Mouse (Mus musculus): ENCODE measurements around the gene B2m. TPM values are rescaled to one million over a fixed set of nuclear protein-coding genes. Genes with fewer than 3 reads are reported as not detected.

Gene B2m
- polyA plus RNA-seq, 1 experiment from 2014 or later: 117 TPM

DNA sequence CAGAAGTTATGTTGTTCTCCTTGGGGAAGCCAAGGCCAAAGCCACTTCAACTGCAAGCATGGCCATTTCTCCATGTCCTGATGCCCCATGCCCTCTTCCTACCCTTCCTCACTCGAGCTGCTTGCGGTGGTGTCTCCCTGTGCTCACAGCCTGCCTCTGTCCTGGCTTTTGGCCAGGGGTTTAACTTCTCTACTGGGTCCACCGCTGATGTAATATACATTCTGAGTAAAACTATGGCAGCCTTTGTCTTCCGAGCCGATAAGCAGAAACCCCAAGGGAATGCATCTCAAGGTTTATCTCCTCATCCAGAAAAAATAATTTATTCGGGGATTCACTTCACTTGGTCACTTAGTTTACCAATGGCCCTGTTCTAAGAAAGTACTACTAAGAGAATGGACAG lies 799 bp upstream of the B2m start:
- H3K9me3 ChIP-seq (ENCODE audit: control insufficient read depth, low read length): no peaks in the 10 kb centered on the region
- no peak overlapping the region for H3K27ac ChIP-seq (ENCODE audit: low read depth, low read length)
- H3K4me3 ChIP-seq (ENCODE audit: low read depth, low read length): no peak overlapping the region
- no peaks in the 10 kb centered on the region for H3K27me3 ChIP-seq (ENCODE audit: control insufficient read depth, insufficient read depth, low read length)
- H3K4me1 ChIP-seq (ENCODE audit: control insufficient read depth, insufficient read depth, low read length): no peaks in the 10 kb centered on the region
- ATAC-seq (ENCODE audit: insufficient read depth, low FRiP score, low TSS enrichment) (no peak), DNase-seq (ENCODE audit: low spot score) (no peak)
- H3K9ac ChIP-seq (ENCODE audit: low read length): no peak overlapping the region
- H3K4me2 ChIP-seq (ENCODE audit: low read depth): no peak overlapping the region
- no peaks in the 10 kb centered on the region for H3K36me3 ChIP-seq (ENCODE audit: control insufficient read depth, insufficient read depth, low read length)
- 85% methylated on average over 6 of the region's 6 CpGs for WGBS

DNA sequence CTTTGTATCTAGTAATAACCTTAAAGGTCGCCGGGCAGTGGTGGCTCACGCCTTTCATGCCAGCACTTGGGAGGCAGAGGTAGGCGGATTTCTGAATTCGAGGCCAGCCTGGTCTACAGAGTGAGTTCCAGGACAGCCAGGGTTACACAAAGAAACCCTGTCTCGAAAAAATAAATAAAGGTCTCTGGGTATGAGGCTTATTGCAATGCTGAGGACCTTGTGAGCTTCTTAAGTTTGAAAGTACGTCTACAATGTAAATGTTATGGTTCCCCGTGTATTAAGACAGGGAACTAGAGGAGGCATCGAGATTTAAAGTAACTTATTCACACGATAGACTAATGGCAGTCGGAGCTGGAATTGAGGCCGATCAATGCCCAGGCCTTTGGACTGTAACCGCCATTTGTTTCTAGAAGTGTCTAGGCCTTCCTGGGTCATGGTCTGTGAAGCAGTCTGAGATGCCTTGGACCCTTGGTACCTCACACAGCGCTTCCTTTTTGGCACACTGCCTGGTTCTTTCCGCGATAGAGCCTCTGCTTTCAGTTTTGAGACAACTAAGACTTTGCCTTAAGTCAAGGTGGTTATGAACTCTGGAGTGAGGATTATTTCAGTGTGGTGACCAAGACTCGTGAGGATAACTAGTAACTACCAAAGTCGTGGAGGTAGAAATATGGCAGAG lies 894 bp downstream of the B2m start:
- no peak for ATAC-seq (ENCODE audit: insufficient read depth, low FRiP score, low TSS enrichment)
- no peaks in the 10 kb centered on the region for H3K36me3 ChIP-seq (ENCODE audit: control insufficient read depth, insufficient read depth, low read length)

GRCm38 (mm10) chr2:122149316-122149715 lies 1.8 kb downstream of the B2m start:
- no peak overlapping the region for H3K9ac ChIP-seq (ENCODE audit: low read length)
- WGBS: 95% methylated on average over 6 of the region's 6 CpGs
- ATAC-seq (ENCODE audit: insufficient read depth, low FRiP score, low TSS enrichment) (no peak), DNase-seq (ENCODE audit: low spot score) (no peak)
- H3K36me3 ChIP-seq (ENCODE audit: control insufficient read depth, insufficient read depth, low read length): no peaks in the 10 kb centered on the region
- no peak overlapping the region for H3K27ac ChIP-seq (ENCODE audit: low read depth, low read length)
- H3K27me3 ChIP-seq (ENCODE audit: control insufficient read depth, insufficient read depth, low read length): no peaks in the 10 kb centered on the region
- no peak overlapping the region for H3K4me3 ChIP-seq (ENCODE audit: low read depth, low read length)
- no peaks in the 10 kb centered on the region for H3K4me1 ChIP-seq (ENCODE audit: control insufficient read depth, insufficient read depth, low read length)
- no peaks in the 10 kb centered on the region for H3K9me3 ChIP-seq (ENCODE audit: control insufficient read depth, low read length)
- H3K4me2 ChIP-seq (ENCODE audit: low read depth): no peak overlapping the region

More for the DNA sequence above, 894 bp downstream of the B2m start:
- 35% methylated on average over 18 of the region's 18 CpGs for WGBS
- no peaks in the 10 kb centered on the region for H3K9me3 ChIP-seq (ENCODE audit: control insufficient read depth, low read length)
- H3K27ac ChIP-seq (ENCODE audit: low read depth, low read length): no peak overlapping the region
- H3K9ac ChIP-seq (ENCODE audit: low read length): peak overlapping the region; percentile 73
- peak overlapping the region; percentile 67 for H3K4me2 ChIP-seq (ENCODE audit: low read depth)
- H3K4me1 ChIP-seq (ENCODE audit: control insufficient read depth, insufficient read depth, low read length): no peaks in the 10 kb centered on the region
- DNase-seq (ENCODE audit: low spot score): peak; percentile 25
- no peaks in the 10 kb centered on the region for H3K27me3 ChIP-seq (ENCODE audit: control insufficient read depth, insufficient read depth, low read length)
- H3K4me3 ChIP-seq (ENCODE audit: low read depth, low read length): peak overlapping the region; percentile 60

DNA sequence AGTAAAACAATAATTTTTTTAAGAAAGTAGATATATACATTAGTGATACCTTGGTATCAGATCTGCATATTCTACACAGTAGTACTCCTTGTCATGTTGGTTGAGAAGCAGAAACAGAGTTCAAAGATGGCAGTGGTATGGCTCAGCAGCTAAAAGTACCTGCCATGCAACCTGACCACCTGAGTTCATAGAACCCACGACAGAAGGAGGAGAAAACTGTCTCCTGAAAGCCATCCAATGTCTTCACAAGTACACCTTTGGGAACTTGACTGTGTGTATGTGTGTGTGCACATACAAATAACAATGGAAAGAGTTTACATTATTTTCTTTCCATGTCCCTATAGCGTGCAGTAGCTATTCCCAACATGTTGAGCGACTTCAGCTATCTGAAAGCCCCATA lies 2.2 kb downstream of the B2m start:
- no peak for DNase-seq (ENCODE audit: low spot score)
- no peak for ATAC-seq (ENCODE audit: insufficient read depth, low FRiP score, low TSS enrichment)
- no peaks in the 10 kb centered on the region for H3K27me3 ChIP-seq (ENCODE audit: control insufficient read depth, insufficient read depth, low read length)
- no peaks in the 10 kb centered on the region for H3K4me1 ChIP-seq (ENCODE audit: control insufficient read depth, insufficient read depth, low read length)
- no peak overlapping the region for H3K9ac ChIP-seq (ENCODE audit: low read length)
- no peaks in the 10 kb centered on the region for H3K9me3 ChIP-seq (ENCODE audit: control insufficient read depth, low read length)
- no peaks in the 10 kb centered on the region for H3K36me3 ChIP-seq (ENCODE audit: control insufficient read depth, insufficient read depth, low read length)
- H3K4me2 ChIP-seq (ENCODE audit: low read depth): no peak overlapping the region
- 88% methylated on average over 3 of the region's 3 CpGs for WGBS
- H3K4me3 ChIP-seq (ENCODE audit: low read depth, low read length): no peak overlapping the region
- H3K27ac ChIP-seq (ENCODE audit: low read depth, low read length): no peak overlapping the region

DNA sequence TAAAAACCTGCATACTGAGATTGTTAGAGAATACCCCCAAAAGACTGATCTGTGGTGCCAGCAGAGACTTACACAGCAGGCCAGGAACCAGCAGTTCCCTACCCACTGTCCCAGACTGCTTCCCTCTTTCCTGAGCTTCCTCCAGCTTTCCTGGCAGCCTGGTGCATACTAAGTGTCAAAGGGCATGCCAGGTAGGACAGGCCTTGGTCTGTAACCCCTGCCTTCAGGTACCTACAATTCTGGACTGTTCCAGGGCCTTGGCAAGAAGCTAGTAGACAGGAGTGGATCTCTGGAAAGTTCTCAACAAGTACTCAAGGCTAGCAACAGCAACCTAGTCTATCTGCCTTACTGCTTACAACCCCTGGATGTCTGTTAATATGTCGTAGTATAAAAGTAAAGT lies 3.7 kb downstream of the B2m start:
- no peaks in the 10 kb centered on the region for H3K9me3 ChIP-seq (ENCODE audit: control insufficient read depth, low read length)
- 94% methylated on average over 1 of the region's 1 CpGs for WGBS
- no peak overlapping the region for H3K27ac ChIP-seq (ENCODE audit: low read depth, low read length)

GRCm38 (mm10) chr2:122152850-122153249 lies 5.4 kb downstream of the B2m start:
- Histone ChIP-seq H3K27me3 (ENCODE audit: control insufficient read depth, insufficient read depth, low read length) (no peaks in the 10 kb centered on the region), H3K4me2 (ENCODE audit: low read depth) (no peak overlapping the region), H3K36me3 (ENCODE audit: control insufficient read depth, insufficient read depth, low read length) (no peaks in the 10 kb centered on the region), H3K4me3 (ENCODE audit: low read depth, low read length) (no peak overlapping the region), H3K9me3 (ENCODE audit: control insufficient read depth, low read length) (no peaks in the 10 kb centered on the region), H3K27ac (ENCODE audit: low read depth, low read length) (no peak overlapping the region), H3K4me1 (ENCODE audit: control insufficient read depth, insufficient read depth, low read length) (no peaks in the 10 kb centered on the region), H3K9ac (ENCODE audit: low read length) (no peak overlapping the region)
- ATAC-seq (ENCODE audit: insufficient read depth, low FRiP score, low TSS enrichment) (no peak), DNase-seq (ENCODE audit: low spot score) (no peak)
- WGBS: 88% methylated on average over 3 of the region's 3 CpGs

More for the DNA sequence above, 3.7 kb downstream of the B2m start:
- H3K27me3 ChIP-seq (ENCODE audit: control insufficient read depth, insufficient read depth, low read length): no peaks in the 10 kb centered on the region
- no peaks in the 10 kb centered on the region for H3K4me1 ChIP-seq (ENCODE audit: control insufficient read depth, insufficient read depth, low read length)
- H3K36me3 ChIP-seq (ENCODE audit: control insufficient read depth, insufficient read depth, low read length): no peaks in the 10 kb centered on the region
- H3K9ac ChIP-seq (ENCODE audit: low read length): no peak overlapping the region
- DNase-seq (ENCODE audit: low spot score) (no peak), ATAC-seq (ENCODE audit: insufficient read depth, low FRiP score, low TSS enrichment) (no peak)
- H3K4me3 ChIP-seq (ENCODE audit: low read depth, low read length): no peak overlapping the region
- H3K4me2 ChIP-seq (ENCODE audit: low read depth): no peak overlapping the region

- DNase-seq (ENCODE audit: low spot score) (no peak), ATAC-seq (ENCODE audit: insufficient read depth, low FRiP score, low TSS enrichment) (no peak)
- Histone ChIP-seq H3K27ac (ENCODE audit: low read depth, low read length) (no peak overlapping the region), H3K4me2 (ENCODE audit: low read depth) (no peak overlapping the region), H3K36me3 (ENCODE audit: control insufficient read depth, insufficient read depth, low read length) (no peaks in the 10 kb centered on the region), H3K4me1 (ENCODE audit: control insufficient read depth, insufficient read depth, low read length) (no peaks in the 10 kb centered on the region), H3K27me3 (ENCODE audit: control insufficient read depth, insufficient read depth, low read length) (no peaks in the 10 kb centered on the region), H3K9ac (ENCODE audit: low read length) (no peak overlapping the region), H3K4me3 (ENCODE audit: low read depth, low read length) (no peak overlapping the region), H3K9me3 (ENCODE audit: control insufficient read depth, low read length) (no peaks in the 10 kb centered on the region)
- 87% methylated on average over 6 of the region's 7 CpGs for WGBS
Observed at GRCm38 (mm10) chr2:122153681-122154365, 6.3 kb downstream of the B2m start.

- no peaks in the 10 kb centered on the region for H3K9me3 ChIP-seq (ENCODE audit: control insufficient read depth, low read length)
- no peak overlapping the region for H3K27ac ChIP-seq (ENCODE audit: low read depth, low read length)
- no peak overlapping the region for H3K9ac ChIP-seq (ENCODE audit: low read length)
- ATAC-seq (ENCODE audit: insufficient read depth, low FRiP score, low TSS enrichment) (no peak), DNase-seq (ENCODE audit: low spot score) (no peak)
- no peaks in the 10 kb centered on the region for H3K4me1 ChIP-seq (ENCODE audit: control insufficient read depth, insufficient read depth, low read length)
- no peak overlapping the region for H3K4me3 ChIP-seq (ENCODE audit: low read depth, low read length)
- 94% methylated on average over 2 of the region's 2 CpGs for WGBS
- H3K27me3 ChIP-seq (ENCODE audit: control insufficient read depth, insufficient read depth, low read length): no peaks in the 10 kb centered on the region
- no peaks in the 10 kb centered on the region for H3K36me3 ChIP-seq (ENCODE audit: control insufficient read depth, insufficient read depth, low read length)
- no peak overlapping the region for H3K4me2 ChIP-seq (ENCODE audit: low read depth)
Observed at GRCm38 (mm10) chr2:122154479-122154878, 7.0 kb downstream of the B2m start.

DNA sequence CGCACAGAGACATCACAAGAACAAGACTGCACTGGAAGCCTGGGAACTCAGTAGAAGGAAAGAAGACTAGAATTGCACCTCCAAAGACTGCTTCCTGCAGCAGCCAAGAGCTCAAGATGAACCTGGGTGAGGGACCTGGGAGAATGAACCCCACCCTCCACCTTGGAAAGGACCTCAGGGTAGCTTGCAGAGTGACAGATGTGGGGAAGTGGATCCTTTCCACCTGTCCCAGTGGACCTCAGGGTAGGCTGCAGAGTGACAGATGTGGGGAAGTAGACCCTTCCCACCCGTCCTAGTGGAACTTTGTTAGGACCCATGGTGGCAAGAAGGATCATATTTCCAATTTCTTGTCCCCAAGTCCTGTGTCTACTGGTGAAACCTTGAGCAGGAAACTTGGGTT lies 7.8 kb downstream of the B2m start:
- WGBS: 76% methylated on average over 2 of the region's 2 CpGs
- no peaks in the 10 kb centered on the region for H3K9me3 ChIP-seq (ENCODE audit: control insufficient read depth, low read length)
- H3K36me3 ChIP-seq (ENCODE audit: control insufficient read depth, insufficient read depth, low read length): no peaks in the 10 kb centered on the region
- H3K27me3 ChIP-seq (ENCODE audit: control insufficient read depth, insufficient read depth, low read length): no peaks in the 10 kb centered on the region
- DNase-seq (ENCODE audit: low spot score): no peak
- ATAC-seq (ENCODE audit: insufficient read depth, low FRiP score, low TSS enrichment): no peak
- no peak overlapping the region for H3K27ac ChIP-seq (ENCODE audit: low read depth, low read length)
- no peaks in the 10 kb centered on the region for H3K4me1 ChIP-seq (ENCODE audit: control insufficient read depth, insufficient read depth, low read length)
- no peak overlapping the region for H3K9ac ChIP-seq (ENCODE audit: low read length)
- no peak overlapping the region for H3K4me2 ChIP-seq (ENCODE audit: low read depth)
- no peak overlapping the region for H3K4me3 ChIP-seq (ENCODE audit: low read depth, low read length)
